Mouse (Mus musculus): Measurements from ENCODE around the gene Herc2.

DNA sequence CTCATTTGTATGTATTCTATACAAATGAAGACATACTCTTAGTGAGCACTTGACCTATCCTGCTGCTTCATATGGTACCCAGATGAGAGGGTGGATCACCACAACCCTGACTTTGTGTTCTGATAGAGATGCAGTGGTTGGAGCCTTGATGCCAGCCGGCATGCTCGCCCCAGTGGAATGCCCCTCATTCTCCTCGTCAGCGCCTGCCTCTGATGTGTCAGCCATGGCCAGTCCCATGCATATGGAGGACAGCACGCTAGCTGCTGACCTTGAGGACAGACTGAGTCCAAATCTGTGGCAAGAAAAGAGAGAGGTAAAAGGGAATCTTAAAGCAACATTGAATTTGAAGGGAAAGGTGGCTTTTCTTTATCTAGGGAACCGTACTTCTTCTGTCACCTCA lies 141.0 kb downstream of the Herc2 start:
- TF ChIP-seq POLR2A (IDR thresholded peaks at IDR 0.05; ENCODE audit: borderline replicate concordance, extremely low read depth, insufficient read depth, insufficient read length, poor library complexity, severe bottlenecking) (no peak), CTCF (IDR thresholded peaks at IDR 0.05; ENCODE audit: borderline replicate concordance, extremely low read depth, insufficient read depth, insufficient read length) (no peak)

All from brain, embryonic 14.5 days (tissue).